Mouse (Mus musculus) gastrocnemius, adult 2 months (tissue): Measurements from ENCODE around the gene Ubb. TPM values are rescaled to one million over a fixed set of nuclear protein-coding genes. Genes with fewer than 3 reads are reported as not detected.
"Not testable (repeated sequence)": the region's sequence is repeated elsewhere in the genome, so short reads cannot be mapped to it uniquely, and the experiment has no call there.

Experiments used
- DNase-seq: peaks from one replicate; pipeline ENCODE4 v3.0.0; 2022
- H3K27ac ChIP-seq: fragments of 200-600 bp; 2 replicates; pipeline ENCODE4 v1.8.1; 2022; ENCODE audit warnings: mild to moderate bottlenecking
- H3K4me3 ChIP-seq: fragments of 200-600 bp; 2 replicates; pipeline ENCODE4 v1.8.1; 2022; ENCODE audit warnings: mild to moderate bottlenecking, moderate library complexity
- CTCF ChIP-seq: fragments of 200-600 bp; IDR thresholded peaks from 2 replicates; pipeline ENCODE4 v1.8.1; 2022; ENCODE audit warnings: antibody characterized with exemption, mild to moderate bottlenecking, moderate library complexity
- intact Hi-C: fragments of 180-260 bp; cut with DNase I; formaldehyde crosslinking; loops from one replicate; pipeline ENCODE4 v1.15.1; 2025
- long read RNA-seq, 2 experiments: library from polyadenylated mRNA; stranded (forward); transcript quantifications; one replicate each; pipeline ENCODE4 v2.0.0; 2021
- total RNA-seq, 2 experiments: library from RNA; stranded (reverse); gene quantifications; 2 replicates each; pipeline ENCODE4 v1.2.3; 2021

The Ubb gene
- total RNA-seq: 100 to 1,000 TPM; 776 to 989 TPM
- long read RNA-seq, experiment 1, transcript Ubb-201 (2 exons, 1,499 nt): major isoform, 2,319 of 2,349 reads
- long read RNA-seq, experiment 1, partial matches to known transcripts: 21 of 2,349 reads
- long read RNA-seq, experiment 1, other reads (novel, unspliced or antisense): 8 of 2,349 reads
- long read RNA-seq, experiment 2, transcript Ubb-201 (2 exons, 1,499 nt): major isoform, 2,793 of 2,820 reads
- long read RNA-seq, experiment 2, partial matches to known transcripts: 23 of 2,820 reads
- long read RNA-seq, experiment 2, other reads (novel, unspliced or antisense): 4 of 2,820 reads

DNA sequence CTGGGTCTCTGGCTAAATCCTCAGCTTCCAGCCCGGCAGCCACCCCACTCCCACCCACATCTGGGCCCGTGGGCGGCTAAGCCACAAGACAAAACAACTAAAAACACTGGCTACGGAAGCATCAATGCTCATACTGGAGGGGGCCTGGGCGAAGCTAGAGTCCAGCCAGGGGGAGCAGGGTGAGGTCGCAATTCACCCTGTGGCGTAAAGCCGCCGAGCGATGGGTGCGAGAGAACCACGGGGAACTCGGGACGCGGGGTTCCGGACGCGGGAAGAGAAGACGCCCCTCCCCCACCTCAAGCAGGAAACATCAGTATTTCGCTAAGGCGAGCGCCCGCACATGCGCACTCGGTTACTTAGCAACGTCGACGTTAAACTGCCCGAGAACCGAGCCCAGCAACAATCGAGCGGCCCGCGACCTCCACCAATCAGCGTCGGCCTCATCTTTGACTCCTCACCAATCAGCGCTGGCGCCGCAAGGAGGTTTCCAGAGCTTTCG lies at the start of gene Ubb:
Ubb (plus strand) TSS at position 445 of the 499 bp plus-strand sequence.
- peak; percentile 99 for DNase-seq
- Histone ChIP-seq H3K27ac (peak within 1 kb of the TSS; percentile 98), H3K4me3 (peak within 1 kb of the TSS; percentile 96)
- TF ChIP-seq CTCF: no peak
- intact Hi-C loops: loop anchor here (2.0 kb wide), 1 partner anchor 94 kb away; no protein-coding TSS in a partner anchor

DNA sequence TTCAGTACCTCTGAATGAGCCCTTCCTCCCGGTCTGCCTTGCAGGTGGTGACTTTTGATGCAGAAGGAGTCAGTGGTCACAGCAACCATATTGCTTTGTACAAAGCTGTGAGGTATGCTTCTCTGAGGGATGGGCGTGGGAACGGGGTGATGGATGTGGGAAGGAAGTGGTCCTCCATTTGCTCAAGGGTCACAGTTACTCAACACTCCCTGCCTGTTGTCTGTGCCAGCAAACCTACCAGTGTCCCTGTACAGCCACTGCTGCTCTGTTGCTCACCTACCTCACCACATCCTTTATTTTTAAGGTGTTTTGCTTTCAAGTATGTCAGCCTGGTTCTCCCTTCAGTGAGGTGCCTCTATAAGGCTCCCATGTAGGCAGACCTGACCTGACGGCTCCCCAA lies 43.3 kb upstream of the Ubb start:
- Histone ChIP-seq H3K27ac (no peak overlapping the region), H3K4me3 (no peak overlapping the region)
- intact Hi-C loops: no loop called here
- no peak for DNase-seq
- TF ChIP-seq CTCF: no peak

- intact Hi-C loops, H3K27ac ChIP-seq, H3K4me3 ChIP-seq, DNase-seq: not testable (repeated sequence)
Observed at GRCm38 (mm10) chr11:62508365-62508764, 42.6 kb upstream of the Ubb start.

DNA sequence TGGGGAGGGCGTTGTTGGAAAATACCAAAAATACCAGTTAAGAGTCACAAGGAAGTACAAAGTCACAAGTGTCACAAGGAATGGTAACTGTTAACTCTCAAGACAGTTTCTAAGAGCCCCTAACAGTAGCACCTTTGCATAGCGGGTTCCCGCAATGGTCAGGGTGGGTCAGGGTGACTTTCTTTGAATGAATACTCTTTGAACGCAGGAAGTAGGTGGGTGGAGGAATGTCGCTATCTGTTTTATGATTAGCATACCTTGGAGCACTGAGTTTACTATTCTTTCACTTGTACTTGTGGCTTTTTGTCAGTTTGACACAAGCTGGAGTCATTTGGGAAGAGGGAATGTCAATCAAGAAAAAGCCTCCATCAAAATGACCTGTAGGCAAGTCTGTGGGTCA lies 42.2 kb upstream of the Ubb start:
- DNase-seq, intact Hi-C loops: not testable (repeated sequence)

DNA sequence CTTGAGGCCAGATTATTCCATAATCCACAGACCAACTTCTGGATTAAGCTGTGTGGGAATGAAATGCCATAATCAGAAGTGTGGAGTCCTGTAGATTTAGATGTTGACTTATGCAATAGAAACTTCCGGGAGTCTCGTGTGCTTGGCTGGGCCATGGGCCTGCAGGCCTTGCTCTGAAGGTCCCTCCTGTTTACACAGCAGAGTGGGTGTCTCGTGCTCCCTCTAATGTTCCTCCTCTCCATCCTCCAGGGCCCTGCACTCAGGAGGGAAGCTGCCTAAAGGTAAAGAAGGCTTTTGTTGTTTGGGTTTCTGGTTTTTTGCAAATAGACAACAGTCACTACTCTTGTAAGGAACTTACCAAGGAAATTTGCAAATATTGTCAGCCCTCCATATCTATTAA lies 41.4 kb upstream of the Ubb start:
- no peak for DNase-seq
- no peak overlapping the region for H3K4me3 ChIP-seq
- TF ChIP-seq CTCF: no peak
- H3K27ac ChIP-seq: no peak overlapping the region
- intact Hi-C loops: no loop called here

More for the DNA sequence above, 42.2 kb upstream of the Ubb start:
- not testable (repeated sequence) for H3K27ac ChIP-seq, H3K4me3 ChIP-seq

DNA sequence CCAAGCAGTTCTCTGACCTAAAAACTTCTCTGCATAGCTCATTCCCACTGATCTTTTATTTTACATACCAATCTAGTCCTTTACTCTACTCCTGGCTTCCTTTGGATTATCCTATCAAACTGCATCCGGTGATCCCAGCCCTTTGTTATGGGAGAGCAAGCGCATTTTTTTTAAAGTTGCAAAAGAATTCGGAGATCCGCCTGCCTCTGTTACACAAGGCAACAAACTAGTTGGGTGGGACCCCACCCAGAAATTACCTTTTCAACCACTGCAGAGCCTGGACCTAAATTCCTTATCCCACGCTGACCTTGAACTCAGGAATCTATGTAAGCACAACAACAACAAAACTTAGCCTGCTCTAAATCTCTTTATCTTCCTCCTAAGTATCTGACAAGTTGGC lies 40.0 kb upstream of the Ubb start:
- Histone ChIP-seq H3K4me3 (no peak overlapping the region), H3K27ac (no peak overlapping the region)
- intact Hi-C loops: loop anchor here (10.0 kb wide), 1 partner anchor 64 kb away; the partner anchor contains the start of gene Trpv2
- no peak for TF ChIP-seq CTCF
- no peak for DNase-seq

DNA sequence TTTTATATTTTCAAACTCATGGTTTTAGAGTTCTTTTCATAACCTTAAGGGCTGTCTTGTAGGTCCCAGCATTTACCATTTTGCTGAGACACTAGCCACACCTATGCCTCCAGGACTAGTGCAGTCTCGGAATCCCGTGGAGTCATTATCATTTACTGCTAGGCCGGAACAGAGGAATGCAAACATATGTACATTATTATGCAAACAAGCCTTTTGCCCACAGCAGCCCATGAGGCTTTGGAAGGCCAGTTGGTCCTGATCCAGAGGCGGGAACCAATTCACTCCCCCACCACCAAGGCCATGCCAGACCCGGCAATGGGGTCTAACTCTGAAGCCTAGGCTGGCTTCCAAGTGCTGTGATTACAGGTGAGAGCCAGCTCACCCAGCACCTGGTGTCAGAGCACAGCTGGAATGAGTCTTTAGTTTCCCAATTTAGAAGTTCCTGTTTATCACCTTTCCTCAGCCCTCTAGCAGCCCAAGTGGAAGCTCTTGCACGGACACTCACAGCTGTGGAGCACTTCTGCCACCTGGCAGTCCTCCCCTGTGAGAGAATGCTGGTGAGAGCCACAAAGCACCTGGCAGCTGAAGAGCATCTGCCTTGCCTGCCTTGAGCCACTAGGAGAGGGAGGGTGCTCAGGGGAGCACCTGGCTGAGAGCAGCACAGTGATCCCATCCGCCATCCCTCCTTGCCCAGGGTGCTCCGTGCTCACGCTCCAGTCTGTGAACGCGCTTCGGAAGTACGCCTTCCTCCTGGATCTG lies 39.3 kb upstream of the Ubb start:
- TF ChIP-seq CTCF: no peak
- intact Hi-C loops: loop anchor here (10.0 kb wide), 1 partner anchor 63 kb away; the partner anchor contains the start of gene Trpv2
- Histone ChIP-seq H3K27ac (no peak overlapping the region), H3K4me3 (no peak overlapping the region)
- DNase-seq: no peak

DNA sequence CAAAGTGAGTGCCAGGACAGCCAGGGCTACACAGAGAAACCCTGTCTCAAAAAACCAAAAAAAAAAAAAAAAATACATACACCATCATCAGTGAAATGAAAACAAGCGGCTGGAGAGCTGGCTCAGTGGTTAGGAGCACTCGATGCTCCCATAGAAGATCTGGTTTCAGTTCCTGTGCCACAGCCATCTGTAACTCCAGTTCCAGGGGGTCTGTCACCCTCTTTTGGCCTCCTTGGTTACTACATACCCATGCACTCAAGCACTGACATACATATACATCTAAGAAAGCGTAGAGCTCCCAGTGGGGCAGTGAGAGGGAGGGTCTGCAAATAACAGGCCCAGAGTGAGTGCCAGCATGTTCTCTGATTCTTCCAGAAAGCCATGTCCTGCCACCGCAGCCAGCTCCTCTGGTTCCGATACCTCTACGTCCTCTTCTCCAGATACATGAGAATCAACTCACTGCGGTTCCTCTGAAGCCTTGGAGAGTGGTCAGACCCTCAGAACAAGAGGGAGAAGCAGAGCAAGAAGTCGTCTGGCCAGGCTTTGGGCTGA lies 38.4 kb upstream of the Ubb start:
- no peak for TF ChIP-seq CTCF
- no peak for DNase-seq
- H3K27ac ChIP-seq: no peak overlapping the region
- H3K4me3 ChIP-seq: no peak overlapping the region
- intact Hi-C loops: loop anchor here (10.0 kb wide), 1 partner anchor 62 kb away; the partner anchor contains the start of gene Trpv2

DNA sequence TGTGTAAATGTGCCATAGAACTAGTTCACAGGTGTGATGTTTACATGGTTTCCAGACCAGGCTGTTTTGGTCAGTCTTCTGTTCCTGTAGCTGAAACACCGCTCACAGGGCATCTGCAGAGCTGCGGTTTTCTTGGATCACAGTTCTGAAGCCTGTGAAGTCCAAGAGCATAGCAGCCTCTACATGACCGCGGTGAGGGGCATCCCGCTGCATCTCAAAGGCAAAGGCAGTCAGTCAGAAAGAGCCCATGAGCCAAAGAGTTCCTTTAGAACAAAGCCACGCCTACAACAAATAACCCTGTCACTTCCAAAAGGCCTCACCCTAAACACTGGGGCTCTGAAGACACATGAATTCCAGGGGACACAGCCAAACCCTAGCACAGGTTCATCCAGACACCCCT lies 37.7 kb upstream of the Ubb start:
- Histone ChIP-seq H3K27ac (no peak overlapping the region), H3K4me3 (no peak overlapping the region)
- intact Hi-C loops: loop anchor here (10.0 kb wide), 1 partner anchor 61 kb away; the partner anchor contains the start of gene Trpv2
- no peak for DNase-seq
- no peak for TF ChIP-seq CTCF

- H3K27ac ChIP-seq: no peak overlapping the region
- no peak overlapping the region for H3K4me3 ChIP-seq
- no peak for DNase-seq
- intact Hi-C loops: loop anchor here (10.0 kb wide), 1 partner anchor 56 kb away; the partner anchor contains the start of gene Trpv2
- no peak for TF ChIP-seq CTCF
Observed at GRCm38 (mm10) chr11:62518991-62519390, 32.0 kb upstream of the Ubb start.

DNA sequence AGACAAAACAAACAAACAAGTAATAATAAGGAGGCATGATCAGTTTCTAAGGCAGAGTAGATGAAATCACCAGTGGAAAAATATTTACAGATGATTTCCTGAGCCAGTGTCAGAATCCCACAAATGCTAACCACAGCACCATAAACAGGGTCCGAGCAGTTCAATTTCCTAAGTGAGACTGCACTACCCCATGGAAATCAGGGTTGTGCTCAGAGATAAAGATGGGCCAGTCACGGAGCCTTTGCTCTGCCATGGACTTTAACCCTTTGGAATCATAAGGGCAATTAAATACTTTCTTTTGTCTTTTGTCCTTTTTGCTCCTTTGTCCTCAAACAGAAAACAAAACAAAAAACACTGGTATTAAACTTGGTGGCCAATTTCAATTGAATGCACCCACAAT lies 28.7 kb upstream of the Ubb start:
- no peak for TF ChIP-seq CTCF
- Histone ChIP-seq H3K27ac (no peak overlapping the region), H3K4me3 (no peak overlapping the region)
- DNase-seq: no peak
- intact Hi-C loops: no loop called here

- H3K27ac ChIP-seq: no peak overlapping the region
- DNase-seq: no peak
- intact Hi-C loops: no loop called here
- no peak for TF ChIP-seq CTCF
- H3K4me3 ChIP-seq: no peak overlapping the region
Observed at GRCm38 (mm10) chr11:62537089-62537488, 13.9 kb upstream of the Ubb start.

- Histone ChIP-seq H3K4me3 (no peak overlapping the region), H3K27ac (no peak overlapping the region)
- TF ChIP-seq CTCF: no peak
- intact Hi-C loops: no loop called here
- DNase-seq: no peak
Observed at GRCm38 (mm10) chr11:62537590-62537989, 13.4 kb upstream of the Ubb start.
